Mouse (Mus musculus): Measurements from ENCODE around the gene Zfpm1. TPM values are rescaled to one million over a fixed set of nuclear protein-coding genes. Genes with fewer than 3 reads are reported as not detected.

The Zfpm1 gene
- total and polyA plus RNA-seq, 2 experiments: 7.9 to 67.5 TPM

GRCm38 (mm10) chr8:122343758-122344157 is 61.8 kb downstream of the Zfpm1 start:
- H3K79me2 ChIP-seq (ENCODE audit: control insufficient read depth, insufficient read depth, low read length): no peaks in the 10 kb centered on the region
- WGBS: 8% methylated on average over 14 of the region's 14 CpGs
- no peaks in the 10 kb centered on the region for H3K27me3 ChIP-seq (ENCODE audit: control insufficient read depth, insufficient read depth, low read length)
- no peak for DNase-seq (ENCODE audit: extremely low read depth, low read depth, low spot score)
- no peak overlapping the region for H3K4me3 ChIP-seq (ENCODE audit: insufficient read depth, low read depth, low read length)
- no peak overlapping the region for H3K9ac ChIP-seq (ENCODE audit: low read depth, low read length)
- H3K4me1 ChIP-seq (ENCODE audit: control insufficient read depth, insufficient read depth, low read length): no peaks in the 10 kb centered on the region
- no peaks in the 10 kb centered on the region for H3K36me3 ChIP-seq (ENCODE audit: control insufficient read depth, insufficient read depth, low read length)
- TF ChIP-seq CTCF (IDR thresholded peaks at IDR 0.05; ENCODE audit: low read depth, low read length) (no peak), POLR2A (IDR thresholded peaks at IDR 0.05; ENCODE audit: extremely low read depth, insufficient read depth, low read length) (no peak)
- no peak overlapping the region for H3K27ac ChIP-seq (replicated peaks; ENCODE audit: insufficient read depth, low read depth, low read length)

GRCm38 (mm10) chr8:122344219-122344618 is 62.3 kb downstream of the Zfpm1 start:
- no peak overlapping the region for H3K27ac ChIP-seq (replicated peaks; ENCODE audit: insufficient read depth, low read depth, low read length)
- H3K27me3 ChIP-seq (ENCODE audit: control insufficient read depth, insufficient read depth, low read length): no peaks in the 10 kb centered on the region
- no peaks in the 10 kb centered on the region for H3K4me1 ChIP-seq (ENCODE audit: control insufficient read depth, insufficient read depth, low read length)
- TF ChIP-seq CTCF (IDR thresholded peaks at IDR 0.05; ENCODE audit: low read depth, low read length): no peak
- TF ChIP-seq POLR2A (IDR thresholded peaks at IDR 0.05; ENCODE audit: extremely low read depth, insufficient read depth, low read length): no peak
- no peaks in the 10 kb centered on the region for H3K79me2 ChIP-seq (ENCODE audit: control insufficient read depth, insufficient read depth, low read length)
- no peaks in the 10 kb centered on the region for H3K36me3 ChIP-seq (ENCODE audit: control insufficient read depth, insufficient read depth, low read length)
- 22% methylated on average over 3 of the region's 5 CpGs for WGBS
- DNase-seq (ENCODE audit: extremely low read depth, low read depth, low spot score): no peak
- H3K9ac ChIP-seq (ENCODE audit: low read depth, low read length): no peak overlapping the region
- H3K4me3 ChIP-seq (ENCODE audit: insufficient read depth, low read depth, low read length): no peak overlapping the region

GRCm38 (mm10) chr8:122345181-122346095 is 63.5 kb downstream of the Zfpm1 start:
- DNase-seq (ENCODE audit: extremely low read depth, low read depth, low spot score): no peak
- TF ChIP-seq CTCF (IDR thresholded peaks at IDR 0.05; ENCODE audit: low read depth, low read length) (no peak), POLR2A (IDR thresholded peaks at IDR 0.05; ENCODE audit: extremely low read depth, insufficient read depth, low read length) (no peak)
- Histone ChIP-seq H3K36me3 (ENCODE audit: control insufficient read depth, insufficient read depth, low read length) (no peaks in the 10 kb centered on the region), H3K4me1 (ENCODE audit: control insufficient read depth, insufficient read depth, low read length) (no peaks in the 10 kb centered on the region), H3K27me3 (ENCODE audit: control insufficient read depth, insufficient read depth, low read length) (no peaks in the 10 kb centered on the region), H3K27ac (replicated peaks; ENCODE audit: insufficient read depth, low read depth, low read length) (no peak overlapping the region), H3K4me3 (ENCODE audit: insufficient read depth, low read depth, low read length) (no peak overlapping the region), H3K9ac (ENCODE audit: low read depth, low read length) (no peak overlapping the region), H3K79me2 (ENCODE audit: control insufficient read depth, insufficient read depth, low read length) (no peaks in the 10 kb centered on the region)
- WGBS: 74% methylated on average over 12 of the region's 12 CpGs

- TF ChIP-seq CTCF (IDR thresholded peaks at IDR 0.05; ENCODE audit: low read depth, low read length) (no peak), POLR2A (IDR thresholded peaks at IDR 0.05; ENCODE audit: extremely low read depth, insufficient read depth, low read length) (no peak)
- no peak overlapping the region for H3K27ac ChIP-seq (replicated peaks; ENCODE audit: insufficient read depth, low read depth, low read length)
- no peak overlapping the region for H3K4me3 ChIP-seq (ENCODE audit: insufficient read depth, low read depth, low read length)
- H3K36me3 ChIP-seq (ENCODE audit: control insufficient read depth, insufficient read depth, low read length): no peaks in the 10 kb centered on the region
- H3K4me1 ChIP-seq (ENCODE audit: control insufficient read depth, insufficient read depth, low read length): no peaks in the 10 kb centered on the region
- 42% methylated on average over 5 of the region's 5 CpGs for WGBS
- peak; percentile 46 for DNase-seq (ENCODE audit: extremely low read depth, low read depth, low spot score)
- no peaks in the 10 kb centered on the region for H3K79me2 ChIP-seq (ENCODE audit: control insufficient read depth, insufficient read depth, low read length)
- H3K27me3 ChIP-seq (ENCODE audit: control insufficient read depth, insufficient read depth, low read length): peaks cover 3% of the 10 kb centered on the region; the same call in 1 of the 2 replicates
- no peak overlapping the region for H3K9ac ChIP-seq (ENCODE audit: low read depth, low read length)
These were observed 66.0 kb downstream of the Zfpm1 start for GRCm38 (mm10) chr8:122347811-122348552.

- DNase-seq (ENCODE audit: extremely low read depth, low read depth, low spot score): no peak
- no peak overlapping the region for H3K4me3 ChIP-seq (ENCODE audit: insufficient read depth, low read depth, low read length)
- no peak overlapping the region for H3K9ac ChIP-seq (ENCODE audit: low read depth, low read length)
- H3K36me3 ChIP-seq (ENCODE audit: control insufficient read depth, insufficient read depth, low read length): no peaks in the 10 kb centered on the region
- TF ChIP-seq POLR2A (IDR thresholded peaks at IDR 0.05; ENCODE audit: extremely low read depth, insufficient read depth, low read length) (no peak), CTCF (IDR thresholded peaks at IDR 0.05; ENCODE audit: low read depth, low read length) (no peak)
- no peaks in the 10 kb centered on the region for H3K79me2 ChIP-seq (ENCODE audit: control insufficient read depth, insufficient read depth, low read length)
- H3K27ac ChIP-seq (replicated peaks; ENCODE audit: insufficient read depth, low read depth, low read length): no peak overlapping the region
- 58% methylated on average over 15 of the region's 15 CpGs for WGBS
- H3K4me1 ChIP-seq (ENCODE audit: control insufficient read depth, insufficient read depth, low read length): no peaks in the 10 kb centered on the region
- peaks cover 3% of the 10 kb centered on the region; the same call in 1 of the 2 replicates for H3K27me3 ChIP-seq (ENCODE audit: control insufficient read depth, insufficient read depth, low read length)
These were observed 67.7 kb downstream of the Zfpm1 start for GRCm38 (mm10) chr8:122349357-122350297.

Data from liver, adult 2 months (tissue).